Mouse (Mus musculus) embryonic facial prominence, embryonic 14.5 days (tissue): ENCODE measurements around the gene Acpp. TPM values are rescaled to one million over a fixed set of nuclear protein-coding genes. Genes with fewer than 3 reads are reported as not detected.
"Not testable (repeated sequence)": the region's sequence is repeated elsewhere in the genome, so short reads cannot be mapped to it uniquely, and the experiment has no call there.

Source experiments
- ATAC-seq: fragments of 200-750 bp; cut with Nextera tagmentation; 2 replicates; pipeline ENCODE4 v1.8.0; 2017; ENCODE audit warnings: low read depth, moderate number of reproducible peaks, moderate TSS enrichment
- DNase-seq: peaks from one replicate; pipeline ENCODE4 v3.0.0-alpha.2; 2015; ENCODE audit warnings: low spot score
- H3K27ac ChIP-seq: fragments of 300-500 bp; sonication (generic); replicated peaks from 2 replicates; pipeline ENCODE4 v1.5.1; 2014; ENCODE audit warnings: low read depth, mild to moderate bottlenecking, low read length, moderate library complexity
- H3K27me3 ChIP-seq: fragments of 300-500 bp; sonication (generic); replicated peaks from 2 replicates; pipeline ENCODE4 v1.6.1; 2014; ENCODE audit warnings: low read length; ENCODE audit not compliant: control insufficient read depth, insufficient read depth
- H3K36me3 ChIP-seq: fragments of 300-500 bp; sonication (generic); 2 replicates; pipeline ENCODE4 v1.6.1; 2014; ENCODE audit warnings: low read length, mixed read lengths; ENCODE audit not compliant: control insufficient read depth, insufficient read depth
- H3K4me1 ChIP-seq: fragments of 300-500 bp; sonication (generic); 2 replicates; pipeline ENCODE4 v1.6.1; 2014; ENCODE audit warnings: antibody characterized with exemption, low read length; ENCODE audit not compliant: control insufficient read depth, insufficient read depth
- H3K4me2 ChIP-seq: fragments of 300-500 bp; sonication (generic); 2 replicates; pipeline ENCODE4 v1.6.1; 2014; ENCODE audit warnings: low read depth, mild to moderate bottlenecking, low read length, moderate library complexity, mixed read lengths
- H3K4me3 ChIP-seq: fragments of 300-500 bp; sonication (generic); 2 replicates; pipeline ENCODE4 v1.5.1; 2014; ENCODE audit warnings: low read depth, mild to moderate bottlenecking, low read length
- H3K9ac ChIP-seq: fragments of 300-500 bp; sonication (generic); 2 replicates; pipeline ENCODE4 v1.6.1; 2014; ENCODE audit warnings: low read depth, mild to moderate bottlenecking, low read length, moderate library complexity, mixed read lengths
- H3K9me3 ChIP-seq: fragments of 300-500 bp; sonication (generic); 2 replicates; pipeline ENCODE4 v1.6.1; 2016; ENCODE audit warnings: low read length; ENCODE audit not compliant: control insufficient read depth
- WGBS: fragments of 180-500 bp; shearing (Covaris S2); extraction: QIAGEN DNeasy Blood & Tissue Kit; methylation state at CpG from one replicate; pipeline ENCODE4 v1.1.7; 2014; 5-methylcytosine and 5-hydroxymethylcytosine counted together
- polyA plus RNA-seq: library from polyadenylated mRNA; unstranded; fragments of >200 nt; fragmentation: Nextera tagmentation; extraction: Ambion mirVana; gene quantifications from 2 replicates; pipeline ENCODE4 v1.2.1, GENCODE M21; 2014

The Acpp gene
- polyA plus RNA-seq: 2.3 and 2.4 TPM in 2 replicates

DNA sequence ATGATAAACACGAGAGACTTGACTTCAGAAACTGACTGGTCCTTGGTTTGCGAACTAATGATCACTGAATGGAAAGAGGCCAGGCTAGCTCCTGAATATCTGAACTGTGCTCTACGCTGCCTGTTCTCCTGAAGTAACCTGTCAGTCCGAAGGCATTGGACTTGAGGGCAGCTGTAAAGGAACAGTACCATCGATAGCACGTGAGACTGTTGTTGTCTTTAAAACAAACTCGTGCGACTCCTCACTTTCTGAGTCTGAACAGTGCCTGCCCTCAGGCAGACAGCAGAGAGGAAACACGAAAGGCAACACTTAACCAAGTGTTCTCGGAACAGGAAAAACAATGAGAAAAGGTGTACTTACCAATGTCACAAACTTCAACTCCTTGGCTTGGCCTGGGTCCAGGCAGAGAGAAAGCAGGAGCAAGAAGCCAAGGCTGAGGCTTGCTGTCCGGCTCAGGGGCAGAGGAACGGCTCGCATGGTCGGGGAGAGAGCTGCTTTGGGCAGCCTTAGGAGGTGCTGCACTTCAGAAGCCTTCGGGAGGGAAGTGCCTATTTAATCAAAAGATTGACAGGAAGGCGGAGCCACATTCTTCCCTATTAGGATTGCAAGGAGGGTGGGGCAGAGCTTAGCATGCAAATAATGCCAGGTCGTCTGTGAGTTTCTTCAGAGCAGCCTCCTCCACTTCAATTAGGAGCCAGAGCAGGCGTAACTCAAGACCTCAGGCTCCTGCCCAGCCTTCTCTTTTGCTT lies at the start of gene Acpp:
Gene Acpp (minus strand): TSS at position 566 of the 749 bp plus-strand sequence.
- DNase-seq: peak; percentile 89
- no peaks in the 10 kb centered on the region for H3K4me1 ChIP-seq
- H3K36me3 ChIP-seq: no peaks in the 10 kb centered on the region
- no peaks in the 10 kb centered on the region for H3K9me3 ChIP-seq
- H3K9ac ChIP-seq: peak within 1 kb of the TSS; percentile 48
- peak within 1 kb of the TSS; percentile 22 for H3K4me3 ChIP-seq
- ATAC-seq: peak; percentile 86
- 16% methylated on average over 18 of the region's 18 CpGs for WGBS
- no peaks in the 10 kb centered on the region for H3K27me3 ChIP-seq
- peak within 1 kb of the TSS; percentile 52 for H3K4me2 ChIP-seq
- 0 out of 2 replicates have a peak within 1 kb of the TSS, but pooled peaks have one; percentile 18 for H3K27ac ChIP-seq

DNA sequence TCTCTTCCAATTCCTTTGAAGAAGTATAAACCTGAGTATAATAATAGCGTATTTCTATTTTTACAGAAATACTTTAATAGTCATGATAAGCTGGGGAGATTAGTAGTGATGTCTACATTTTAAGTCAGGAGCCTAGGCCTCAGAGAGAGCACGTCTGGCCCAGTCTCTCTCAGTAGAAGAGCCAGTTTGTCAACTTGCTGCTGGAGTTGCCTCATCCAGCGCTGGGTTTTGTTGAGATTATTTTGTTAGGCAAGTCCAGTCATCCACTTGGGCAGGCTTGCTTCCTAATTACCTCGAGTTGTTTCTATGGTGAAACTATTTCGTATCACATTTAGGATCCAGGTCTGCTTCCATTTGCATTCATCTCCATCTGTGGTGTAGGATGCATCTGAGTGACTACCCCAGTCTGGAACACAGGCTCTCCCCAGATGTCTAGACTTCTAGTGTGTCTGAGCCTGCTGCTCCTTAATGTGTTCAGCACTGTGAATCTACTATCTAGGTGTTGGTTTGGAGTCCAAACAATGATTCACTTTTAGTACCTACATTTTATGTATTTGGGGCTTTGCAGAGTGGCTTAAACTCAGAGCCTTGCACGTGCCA lies 45.1 kb upstream of the Acpp start:
- peak; percentile 53 for DNase-seq
- no peak overlapping the region for H3K9ac ChIP-seq
- no peaks in the 10 kb centered on the region for H3K27me3 ChIP-seq
- H3K4me2 ChIP-seq: no peak overlapping the region
- H3K27ac ChIP-seq: no peak overlapping the region
- no peaks in the 10 kb centered on the region for H3K9me3 ChIP-seq
- 71% methylated on average over 6 of the region's 6 CpGs for WGBS
- ATAC-seq: 0 out of 2 replicates have a peak, but pooled peaks have one; percentile 41
- H3K4me1 ChIP-seq: no peaks in the 10 kb centered on the region
- H3K36me3 ChIP-seq: no peaks in the 10 kb centered on the region
- no peak overlapping the region for H3K4me3 ChIP-seq

DNA sequence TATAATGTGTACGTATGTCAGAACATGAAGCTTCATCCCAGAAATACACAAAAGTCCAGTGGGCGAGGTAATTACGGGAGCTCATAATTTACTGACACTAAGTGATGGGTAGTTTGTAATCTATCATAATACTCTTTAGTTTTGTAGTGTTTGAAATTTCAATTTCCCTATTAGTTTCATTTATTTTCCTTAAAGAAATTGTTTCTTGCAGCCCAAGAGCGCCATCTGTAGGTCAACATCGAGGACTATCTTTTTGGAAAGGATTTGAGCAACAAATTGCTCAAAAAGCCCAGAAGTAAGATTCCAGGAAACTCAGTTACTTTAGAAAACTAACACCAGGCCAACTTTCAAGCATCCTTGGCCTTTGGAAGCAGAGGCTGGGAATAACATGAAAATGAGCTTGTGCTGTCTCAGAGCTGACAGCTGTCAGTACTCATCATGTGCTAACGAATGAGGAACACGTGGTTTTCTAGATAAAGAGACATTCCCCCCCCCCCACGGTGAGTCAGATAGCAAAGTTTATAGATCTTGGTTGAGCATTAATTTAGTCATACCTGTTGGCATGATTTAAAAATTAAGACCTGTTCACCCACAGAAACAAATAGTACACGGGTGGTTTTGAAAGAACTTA lies 42.1 kb upstream of the Acpp start:
- WGBS: 62% methylated on average over 9 of the region's 9 CpGs
- H3K4me3 ChIP-seq: no peak overlapping the region
- H3K36me3 ChIP-seq: no peaks in the 10 kb centered on the region
- peak; percentile 67 for DNase-seq
- no peak overlapping the region for H3K4me2 ChIP-seq
- no peak overlapping the region for H3K9ac ChIP-seq
- H3K9me3 ChIP-seq: no peaks in the 10 kb centered on the region
- H3K27me3 ChIP-seq: no peaks in the 10 kb centered on the region
- no peak overlapping the region for H3K27ac ChIP-seq
- H3K4me1 ChIP-seq: no peaks in the 10 kb centered on the region
- no peak for ATAC-seq

DNA sequence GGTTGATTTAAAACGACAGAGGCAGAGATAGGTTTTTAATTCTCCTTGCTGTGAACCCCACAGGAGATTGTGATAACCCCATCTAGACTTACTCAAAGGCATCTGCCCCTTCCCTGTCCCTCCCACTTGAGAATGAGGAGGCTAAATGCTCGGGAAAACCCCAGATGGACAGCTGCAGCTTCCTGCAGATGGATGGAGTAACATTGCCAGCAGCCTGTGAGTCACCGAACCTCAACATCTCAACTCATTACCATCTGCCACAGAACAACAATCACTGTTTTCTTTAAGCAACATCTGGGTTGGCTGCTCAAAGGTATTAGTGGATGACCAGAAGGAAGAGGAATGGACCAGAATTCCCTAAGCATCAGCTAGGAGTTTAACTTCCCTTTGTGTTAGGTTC lies 38.0 kb upstream of the Acpp start:
- Histone ChIP-seq H3K4me3 (no peak overlapping the region), H3K4me1 (no peaks in the 10 kb centered on the region), H3K4me2 (no peak overlapping the region), H3K9me3 (no peaks in the 10 kb centered on the region), H3K27ac (no peak overlapping the region), H3K27me3 (no peaks in the 10 kb centered on the region), H3K36me3 (no peaks in the 10 kb centered on the region), H3K9ac (no peak overlapping the region)
- ATAC-seq: no peak
- 36% methylated on average over 3 of the region's 3 CpGs for WGBS
- DNase-seq: no peak

DNA sequence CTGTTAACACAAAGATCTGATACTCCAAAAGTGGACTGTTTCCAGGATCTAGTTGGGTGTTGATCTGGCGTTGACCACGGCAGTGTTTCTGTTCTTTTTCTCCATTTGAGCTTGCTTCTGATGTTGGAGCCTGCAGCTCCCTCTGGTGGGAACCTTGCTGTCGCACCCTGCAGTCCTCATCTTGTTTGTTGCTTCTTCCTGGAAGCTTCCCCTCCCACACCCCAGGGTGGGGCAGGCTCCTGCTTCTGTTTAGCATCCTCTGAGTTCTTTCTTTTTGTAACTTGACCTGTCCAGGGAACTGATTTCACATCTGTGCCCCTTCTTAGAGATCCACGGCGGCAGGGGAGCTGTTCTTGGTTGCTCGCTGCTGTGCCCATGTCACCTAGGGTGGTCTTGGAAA lies 35.7 kb upstream of the Acpp start:
- DNase-seq (peak; percentile 40), ATAC-seq (no peak)
- WGBS: 11% methylated on average over 6 of the region's 6 CpGs
- Histone ChIP-seq H3K4me1 (no peaks in the 10 kb centered on the region), H3K9me3 (no peaks in the 10 kb centered on the region), H3K9ac (no peak overlapping the region), H3K4me2 (no peak overlapping the region), H3K4me3 (no peak overlapping the region), H3K36me3 (no peaks in the 10 kb centered on the region), H3K27ac (no peak overlapping the region), H3K27me3 (no peaks in the 10 kb centered on the region)

DNA sequence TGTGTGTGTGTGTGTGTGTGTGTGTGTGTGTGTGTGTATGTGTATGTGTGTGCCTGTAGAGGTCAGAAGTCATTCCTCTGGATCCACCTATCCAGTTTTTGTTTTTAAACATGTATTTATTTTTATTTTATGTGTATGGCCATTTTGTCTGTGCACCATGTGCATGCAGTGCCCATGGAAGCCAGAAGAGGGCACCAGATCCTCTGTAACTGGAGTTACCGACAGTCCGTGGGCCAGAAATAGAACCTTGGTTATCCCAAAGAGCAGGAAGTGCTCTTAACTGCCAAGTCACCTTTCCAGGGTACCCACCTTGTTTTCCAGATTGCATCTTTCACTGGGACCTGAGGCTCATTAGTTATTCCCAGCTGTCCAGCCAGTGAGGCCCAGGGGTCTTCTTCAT lies 29.4 kb upstream of the Acpp start:
- 79% methylated on average over 2 of the region's 2 CpGs for WGBS
- no peaks in the 10 kb centered on the region for H3K4me1 ChIP-seq
- H3K27me3 ChIP-seq: no peaks in the 10 kb centered on the region
- no peak for DNase-seq
- H3K4me2 ChIP-seq: no peak overlapping the region
- H3K36me3 ChIP-seq: no peaks in the 10 kb centered on the region
- 0 out of 2 replicates have a peak, but pooled peaks cover 4% of the 10 kb centered on the region for H3K9me3 ChIP-seq
- no peak overlapping the region for H3K4me3 ChIP-seq
- no peak overlapping the region for H3K27ac ChIP-seq
- no peak overlapping the region for H3K9ac ChIP-seq
- no peak for ATAC-seq

DNA sequence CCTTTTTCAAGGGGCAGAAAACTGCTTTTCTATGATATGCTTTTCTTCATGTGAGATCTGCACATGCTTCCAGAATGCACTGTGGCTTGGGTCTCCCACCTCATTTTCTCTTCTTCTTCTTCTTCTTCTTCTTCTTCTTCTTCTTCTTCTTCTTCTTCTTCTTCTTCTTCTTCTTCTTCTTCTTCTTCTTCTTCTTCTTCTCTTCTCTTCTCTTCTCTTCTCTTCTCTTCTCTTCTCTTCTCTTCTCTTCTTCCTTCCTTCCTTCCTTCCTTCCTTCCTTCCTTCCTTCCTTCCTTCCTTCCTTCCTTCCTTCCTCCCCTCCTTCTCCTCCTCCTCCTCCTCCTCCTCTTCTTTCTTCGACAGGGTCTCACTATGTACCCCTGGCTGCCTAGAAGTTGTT lies 24.4 kb upstream of the Acpp start:
- not testable (repeated sequence) for H3K27me3 ChIP-seq, ATAC-seq, DNase-seq, H3K27ac ChIP-seq, H3K9ac ChIP-seq, H3K4me2 ChIP-seq, H3K36me3 ChIP-seq, H3K4me3 ChIP-seq, H3K4me1 ChIP-seq, H3K9me3 ChIP-seq
- WGBS: 88% methylated on average over 1 of the region's 1 CpGs

DNA sequence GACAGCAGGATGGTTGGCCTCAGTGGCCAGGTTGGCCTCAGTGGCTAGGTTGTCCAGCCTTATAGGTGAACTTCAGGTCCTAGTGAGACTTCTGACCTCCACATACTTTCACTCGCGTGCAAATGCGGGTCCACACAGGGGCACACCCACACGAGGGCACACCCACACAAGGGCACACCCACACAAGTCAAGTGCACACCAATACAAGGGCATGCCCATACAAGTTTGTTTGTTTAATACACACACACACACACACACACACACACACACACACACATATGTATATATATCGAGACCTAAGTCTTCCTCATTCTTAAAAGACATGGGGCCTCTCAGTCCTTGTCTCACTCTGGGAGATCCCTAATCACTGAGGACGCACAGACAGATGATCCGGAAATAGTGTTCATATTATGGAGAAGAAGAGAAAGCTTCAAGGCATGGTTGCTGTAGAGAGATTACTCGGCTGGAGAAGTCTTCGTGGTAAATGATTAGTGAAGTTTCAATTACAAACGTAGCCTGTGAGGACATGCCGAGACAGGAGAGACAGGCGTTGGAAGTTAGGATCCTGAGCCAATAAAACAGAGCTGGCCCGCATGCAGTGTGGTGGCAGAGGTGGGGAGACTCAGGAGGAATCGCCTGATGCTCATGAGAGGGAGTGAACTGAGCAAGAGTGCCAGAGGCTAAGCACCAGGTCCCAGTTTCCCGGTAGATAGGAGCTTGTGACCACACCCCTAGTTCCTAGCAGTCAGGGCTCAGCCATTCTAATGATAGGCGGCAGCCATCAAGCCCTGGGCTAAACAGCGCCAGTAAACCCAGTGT lies 23.7 kb upstream of the Acpp start:
- H3K9ac ChIP-seq: no peak overlapping the region
- WGBS: 71% methylated on average over 17 of the region's 17 CpGs
- 0 out of 2 replicates have a peak, but pooled peaks cover 4% of the 10 kb centered on the region for H3K9me3 ChIP-seq
- no peaks in the 10 kb centered on the region for H3K36me3 ChIP-seq
- ATAC-seq (no peak; the same call in 1 of the 2 replicates), DNase-seq (peak; percentile 34)
- no peak overlapping the region for H3K27ac ChIP-seq
- H3K4me2 ChIP-seq: no peak overlapping the region
- no peaks in the 10 kb centered on the region for H3K27me3 ChIP-seq
- H3K4me3 ChIP-seq: no peak overlapping the region
- no peaks in the 10 kb centered on the region for H3K4me1 ChIP-seq
